Mouse (Mus musculus) intestine, embryonic 14.5 days (tissue): ENCODE results near the gene Sugp1. TPM values are rescaled to one million over a fixed set of nuclear protein-coding genes. Genes with fewer than 3 reads are reported as not detected.
A peak's percentile ranks its signal among the peaks of the same experiment; 100 is the strongest.
"Not testable (repeated sequence)": the region's sequence is repeated elsewhere in the genome, so short reads cannot be mapped to it uniquely, and the experiment has no call there.

ENCODE experiments used
- ATAC-seq: fragments of 200-750 bp; cut with Nextera tagmentation; replicated peaks from 2 replicates; pipeline ENCODE4 v1.8.0; 2017; ENCODE audit warnings: low read depth, moderate number of reproducible peaks, moderate TSS enrichment, moderate library complexity; ENCODE audit not compliant: low FRiP score, low TSS enrichment
- DNase-seq: peaks from one replicate; pipeline ENCODE4 v3.0.0-alpha.2; 2018; ENCODE audit warnings: low spot score
- H3K27ac ChIP-seq: fragments of 300-500 bp; sonication (generic); 2 replicates; pipeline ENCODE4 v1.5.1; 2014; ENCODE audit warnings: low read depth, mild to moderate bottlenecking, control low read depth
- H3K27me3 ChIP-seq: fragments of 300-500 bp; sonication (generic); replicated peaks from 2 replicates; pipeline ENCODE4 v1.6.1; 2014; ENCODE audit warnings: low read length, control low read depth; ENCODE audit not compliant: control insufficient read depth, insufficient read depth
- H3K36me3 ChIP-seq: fragments of 300-500 bp; sonication (generic); 2 replicates; pipeline ENCODE4 v1.6.1; 2014; ENCODE audit warnings: low read length, control low read depth; ENCODE audit not compliant: control insufficient read depth, insufficient read depth
- H3K4me1 ChIP-seq: fragments of 300-500 bp; sonication (generic); replicated peaks from 2 replicates; pipeline ENCODE4 v1.6.1; 2014; ENCODE audit warnings: low read length, control low read depth, mixed read lengths; ENCODE audit not compliant: control insufficient read depth, insufficient read depth
- H3K4me2 ChIP-seq: fragments of 300-500 bp; sonication (generic); 2 replicates; pipeline ENCODE4 v1.6.1; 2014; ENCODE audit warnings: low read length
- H3K4me3 ChIP-seq: fragments of 300-500 bp; sonication (generic); 2 replicates; pipeline ENCODE4 v1.5.1; 2014; ENCODE audit warnings: low read depth, low read length, control low read depth, mixed read lengths
- H3K9ac ChIP-seq: fragments of 300-500 bp; sonication (generic); 2 replicates; pipeline ENCODE4 v1.6.1; 2014; ENCODE audit warnings: mild to moderate bottlenecking, low read length
- H3K9me3 ChIP-seq: fragments of 300-500 bp; sonication (generic); 2 replicates; pipeline ENCODE4 v1.6.1; 2016; ENCODE audit warnings: low read length, control low read depth; ENCODE audit not compliant: control insufficient read depth
- WGBS: fragments of 180-500 bp; shearing (Covaris S2); extraction: QIAGEN DNeasy Blood & Tissue Kit; methylation state at CpG from one replicate; pipeline ENCODE4 v1.1.7; 2014; 5-methylcytosine and 5-hydroxymethylcytosine counted together
- polyA plus RNA-seq: library from polyadenylated mRNA; unstranded; fragments of >200 nt; fragmentation: Nextera tagmentation; extraction: Ambion mirVana; gene quantifications from 2 replicates; pipeline ENCODE4 v1.2.1, GENCODE M21; 2014

Sugp1 gene
- polyA plus RNA-seq, 1 experiment from 2014 or later: 34.2 TPM

- Histone ChIP-seq H3K9me3 (no peaks in the 10 kb centered on the region), H3K27ac (peak overlapping the region; percentile 82), H3K27me3 (no peaks in the 10 kb centered on the region), H3K4me1 (peaks cover 8% of the 10 kb centered on the region; the same call in 1 of the 2 replicates), H3K36me3 (no peaks in the 10 kb centered on the region), H3K4me3 (peak overlapping the region; percentile 16), H3K9ac (peak overlapping the region; percentile 22; the same call in 1 of the 2 replicates), H3K4me2 (peak overlapping the region; percentile 44)
- peak; percentile 78 for ATAC-seq
- 2% methylated on average over 16 of the region's 16 CpGs for WGBS
- peak; percentile 81 for DNase-seq
These were observed 41.3 kb upstream of the Sugp1 start for GRCm38 (mm10) chr8:70001176-70001891.

GRCm38 (mm10) chr8:70001892-70002191, 40.8 kb upstream of the Sugp1 start:
- Histone ChIP-seq H3K9ac (0 out of 2 replicates have a peak overlapping the region, but pooled peaks have one; percentile 22), H3K4me3 (peak overlapping the region; percentile 16; the same call in 1 of the 2 replicates), H3K4me2 (peak overlapping the region; percentile 44), H3K27ac (peak overlapping the region; percentile 82)
- H3K4me1 ChIP-seq, H3K36me3 ChIP-seq, H3K27me3 ChIP-seq, H3K9me3 ChIP-seq, DNase-seq, ATAC-seq: not testable (repeated sequence)
- WGBS: 39% methylated on average over 7 of the region's 7 CpGs

GRCm38 (mm10) chr8:70003204-70003657, 39.4 kb upstream of the Sugp1 start:
- no peaks in the 10 kb centered on the region for H3K27me3 ChIP-seq
- DNase-seq (no peak), ATAC-seq (no peak)
- H3K4me3 ChIP-seq: no peak overlapping the region
- no peaks in the 10 kb centered on the region for H3K36me3 ChIP-seq
- no peaks in the 10 kb centered on the region for H3K9me3 ChIP-seq
- H3K9ac ChIP-seq: no peak overlapping the region
- H3K27ac ChIP-seq: no peak overlapping the region
- WGBS: 60% methylated on average over 4 of the region's 4 CpGs
- 0 out of 2 replicates have a peak, but pooled peaks cover 8% of the 10 kb centered on the region for H3K4me1 ChIP-seq
- no peak overlapping the region for H3K4me2 ChIP-seq

GRCm38 (mm10) chr8:70004345-70004744, 38.3 kb upstream of the Sugp1 start:
- no peak overlapping the region for H3K27ac ChIP-seq
- no peak overlapping the region for H3K9ac ChIP-seq
- no peaks in the 10 kb centered on the region for H3K27me3 ChIP-seq
- no peaks in the 10 kb centered on the region for H3K9me3 ChIP-seq
- DNase-seq (no peak), ATAC-seq (no peak)
- H3K4me1 ChIP-seq: 0 out of 2 replicates have a peak, but pooled peaks cover 8% of the 10 kb centered on the region
- H3K4me2 ChIP-seq: no peak overlapping the region
- no peak overlapping the region for H3K4me3 ChIP-seq
- H3K36me3 ChIP-seq: no peaks in the 10 kb centered on the region

GRCm38 (mm10) chr8:70005178-70005577, 37.4 kb upstream of the Sugp1 start:
- 0 out of 2 replicates have a peak, but pooled peaks cover 8% of the 10 kb centered on the region for H3K4me1 ChIP-seq
- no peak overlapping the region for H3K4me3 ChIP-seq
- no peak overlapping the region for H3K27ac ChIP-seq
- no peaks in the 10 kb centered on the region for H3K9me3 ChIP-seq
- no peak for DNase-seq
- no peak overlapping the region for H3K9ac ChIP-seq
- no peaks in the 10 kb centered on the region for H3K27me3 ChIP-seq
- ATAC-seq: no peak
- no peaks in the 10 kb centered on the region for H3K36me3 ChIP-seq
- no peak overlapping the region for H3K4me2 ChIP-seq
- 40% methylated on average over 2 of the region's 2 CpGs for WGBS

GRCm38 (mm10) chr8:70010796-70011195, 31.8 kb upstream of the Sugp1 start:
- H3K27me3 ChIP-seq, H3K36me3 ChIP-seq, ATAC-seq, H3K4me3 ChIP-seq, H3K4me1 ChIP-seq, H3K27ac ChIP-seq, H3K4me2 ChIP-seq, DNase-seq, H3K9me3 ChIP-seq, H3K9ac ChIP-seq: not testable (repeated sequence)
- 91% methylated on average over 14 of the region's 14 CpGs for WGBS

GRCm38 (mm10) chr8:70012350-70012749, 30.3 kb upstream of the Sugp1 start:
- H3K9ac ChIP-seq: no peak overlapping the region
- DNase-seq (no peak), ATAC-seq (no peak)
- no peak overlapping the region for H3K4me2 ChIP-seq
- WGBS: 84% methylated on average over 3 of the region's 3 CpGs
- peaks cover 10% of the 10 kb centered on the region for H3K36me3 ChIP-seq
- H3K27me3 ChIP-seq: no peaks in the 10 kb centered on the region
- no peak overlapping the region for H3K4me3 ChIP-seq
- H3K9me3 ChIP-seq: no peaks in the 10 kb centered on the region
- no peaks in the 10 kb centered on the region for H3K4me1 ChIP-seq
- no peak overlapping the region for H3K27ac ChIP-seq

GRCm38 (mm10) chr8:70012763-70013162, 29.9 kb upstream of the Sugp1 start:
- Histone ChIP-seq H3K4me3 (no peak overlapping the region), H3K36me3 (peaks cover 14% of the 10 kb centered on the region), H3K27me3 (no peaks in the 10 kb centered on the region), H3K4me1 (no peaks in the 10 kb centered on the region), H3K27ac (no peak overlapping the region), H3K9ac (no peak overlapping the region), H3K4me2 (no peak overlapping the region), H3K9me3 (no peaks in the 10 kb centered on the region)
- ATAC-seq: no peak
- WGBS: 81% methylated on average over 1 of the region's 1 CpGs
- DNase-seq: no peak

- no peak overlapping the region for H3K27ac ChIP-seq
- H3K27me3 ChIP-seq: no peaks in the 10 kb centered on the region
- H3K4me2 ChIP-seq: no peak overlapping the region
- DNase-seq (no peak), ATAC-seq (no peak)
- H3K36me3 ChIP-seq: peaks cover 33% of the 10 kb centered on the region
- no peak overlapping the region for H3K4me3 ChIP-seq
- no peaks in the 10 kb centered on the region for H3K4me1 ChIP-seq
- H3K9ac ChIP-seq: no peak overlapping the region
- no peaks in the 10 kb centered on the region for H3K9me3 ChIP-seq
- 70% methylated on average over 1 of the region's 1 CpGs for WGBS
These were observed 27.6 kb upstream of the Sugp1 start for GRCm38 (mm10) chr8:70015017-70015416.
